Mouse (Mus musculus) neutrophil, adult 83 days (primary cell): Measurements from ENCODE around the gene Sde2. TPM values are rescaled to one million over a fixed set of nuclear protein-coding genes. Genes with fewer than 3 reads are reported as not detected.

ENCODE experiments used
- total RNA-seq, 2 experiments: library from RNA; stranded (reverse); gene quantifications; one replicate each; pipeline ENCODE4 v1.2.4; 2023

Gene Sde2
- 10 to 100 TPM; 39.0 to 49.5 TPM for total RNA-seq

DNA sequence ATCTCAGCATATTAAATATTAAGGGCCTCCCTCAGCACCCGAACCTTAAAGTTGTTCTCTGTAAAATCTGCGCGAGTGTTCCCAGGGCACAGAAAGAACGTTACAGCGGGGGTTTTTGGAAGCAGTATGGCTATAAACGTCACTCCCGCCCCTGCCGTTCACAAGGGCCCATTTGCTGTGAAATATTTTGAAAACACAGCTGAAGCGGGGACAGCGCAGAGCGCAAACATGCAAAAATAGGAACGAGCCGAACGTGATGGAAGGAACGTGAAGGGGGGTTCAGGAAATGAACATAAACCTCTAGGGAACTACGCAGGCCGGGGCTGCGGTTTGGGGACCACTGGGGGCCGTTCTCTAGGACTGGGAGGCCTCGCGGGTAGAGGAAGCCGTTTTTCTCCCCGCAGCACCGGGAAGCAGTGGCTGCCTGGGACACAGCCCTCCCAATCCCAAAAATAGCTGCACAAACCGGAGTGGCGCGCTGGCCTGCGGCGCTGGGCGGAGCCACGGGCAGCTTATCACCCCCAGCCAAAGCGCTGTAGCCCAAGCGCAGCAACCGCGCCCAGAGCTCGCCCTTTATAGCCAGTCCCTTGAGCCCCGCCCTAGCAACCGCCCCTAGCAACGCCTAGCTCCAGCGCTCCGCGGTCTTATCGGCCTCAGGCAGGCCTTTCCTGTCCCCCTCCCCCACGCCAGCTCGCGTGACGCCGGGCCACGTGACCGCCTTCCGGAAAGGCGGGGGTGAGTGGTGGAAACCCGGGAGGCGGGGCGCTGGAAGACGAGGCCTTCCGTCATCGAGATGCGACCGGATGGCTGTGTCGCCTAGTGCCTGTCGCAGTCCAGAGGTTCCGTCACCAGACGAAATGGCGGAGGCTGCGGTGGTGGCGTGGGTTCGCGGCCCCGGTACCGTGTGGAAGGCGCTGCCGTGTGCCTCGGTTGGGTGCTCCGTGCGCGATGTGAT is at the start of gene Sde2:
TSS of gene Sde2 (plus strand) at position 812 of the 955 bp plus-strand sequence.

DNA sequence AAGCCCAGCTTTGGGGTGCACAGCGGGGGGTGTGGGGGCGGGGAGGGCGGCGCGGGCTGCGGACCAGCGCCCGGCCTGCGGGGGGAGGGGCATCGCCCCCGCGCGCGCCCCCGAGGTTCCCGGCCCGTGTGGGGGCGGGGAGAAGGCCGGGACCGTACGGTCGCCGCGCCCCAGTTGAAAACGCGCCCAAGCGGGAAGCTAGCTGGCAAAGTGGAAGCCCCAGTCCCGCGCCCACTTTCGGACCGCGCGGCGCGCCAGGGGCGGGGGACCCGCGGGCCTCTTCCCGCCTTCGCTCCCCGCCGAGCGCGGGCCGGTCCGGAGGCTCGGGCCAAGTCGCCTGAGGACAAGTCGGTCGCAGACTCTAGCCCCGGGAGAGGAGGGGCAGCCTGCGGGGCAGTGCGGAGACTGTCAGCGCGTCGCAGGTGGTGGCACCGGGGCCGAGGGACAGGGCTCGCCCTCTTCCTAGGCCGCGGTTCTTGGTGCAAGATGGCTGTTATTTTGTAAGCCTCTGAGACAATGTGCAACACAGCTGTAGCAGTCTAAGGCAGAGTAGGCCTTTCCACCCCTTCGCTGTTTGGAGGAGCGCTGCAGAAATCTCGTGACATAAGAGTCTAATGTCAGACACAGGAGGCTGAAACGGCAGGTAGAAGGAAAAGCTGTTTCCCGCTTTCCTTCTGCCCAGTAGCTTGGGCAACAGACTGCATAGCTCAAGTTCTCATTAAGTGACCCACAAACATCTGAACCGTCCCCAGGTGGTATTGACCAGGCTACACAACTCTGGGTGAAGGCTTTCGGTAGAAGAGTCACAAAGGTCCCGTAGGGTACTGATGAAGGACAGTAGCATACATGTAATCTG is 36.8 kb upstream of the Sde2 start, which contains the start of gene H3f3a:
TSS of gene H3f3a (minus strand) at position 59 of the 856 bp plus-strand sequence.

DNA sequence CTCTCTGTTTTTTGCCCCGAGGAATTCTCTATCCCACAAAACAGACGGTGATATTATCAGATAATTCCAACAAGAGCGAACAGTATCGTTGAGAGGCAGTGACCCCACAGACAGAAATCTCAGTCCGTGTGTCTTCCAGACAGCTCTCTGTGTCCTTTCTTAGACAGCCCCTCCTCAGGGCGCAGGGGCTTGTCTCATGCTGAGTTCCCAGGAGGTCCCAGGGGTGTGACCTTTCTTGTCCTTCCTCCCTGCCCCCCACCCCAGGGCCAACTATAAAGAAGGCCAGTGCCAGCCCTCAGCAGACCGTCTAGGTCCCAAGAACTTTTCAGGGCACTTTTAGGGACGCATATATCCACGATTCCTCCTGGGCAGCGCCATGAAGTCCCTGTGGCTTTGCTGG is 41.9 kb downstream of the Sde2 start, which contains the start of gene Lefty2:
TSS of gene Lefty2 (plus strand) at position 301 of the 400 bp plus-strand sequence.

GRCm38 (mm10) chr1:180904039-180904814 is 53.3 kb downstream of the Sde2 start, which contains the start of gene Pycr2:
Pycr2 (plus strand) TSS chr1:180904293.

Other genes starting within 250 kb of the Sde2 start
- 10 to 100 TPM; 14.1 to 15.1 TPM for gene Lin9, start 210.0 kb upstream of the Sde2 start, total RNA-seq
- gene Mixl1, start 154.1 kb upstream of the Sde2 start, total RNA-seq: not detected
- gene Acbd3, start 125.1 kb upstream of the Sde2 start, total RNA-seq: 10 to 100 TPM; 27.3 to 32.0 TPM
- gene H3f3a, start 37.2 kb upstream of the Sde2 start, total RNA-seq: 1,000 to 10,000 TPM; 1,597 to 1,610 TPM
- not detected for gene Lefty2, start 42.0 kb downstream of the Sde2 start, total RNA-seq
- gene Pycr2, start 53.2 kb downstream of the Sde2 start, total RNA-seq: 10 to 100 TPM; 15.8 to 18.7 TPM
- 1 to 10 TPM in 1 of 2 experiments, not detected in 1; 1.3 TPM for gene Lefty1, start 83.9 kb downstream of the Sde2 start, total RNA-seq
- 10 to 100 TPM; 67.6 to 79.7 TPM for gene Tmem63a, start 91.2 kb downstream of the Sde2 start, total RNA-seq
- under 1 TPM; 0.39 to 0.55 TPM for gene Ephx1, start 169.8 kb downstream of the Sde2 start, total RNA-seq
- not detected for gene 9130409I23Rik, start 200.1 kb downstream of the Sde2 start, total RNA-seq